Mouse (Mus musculus): ENCODE data around the gene Gm5741.
A peak's percentile ranks its signal among the peaks of the same experiment; 100 is the strongest.
"Not testable (repeated sequence)": the region's sequence is repeated elsewhere in the genome, so short reads cannot be mapped to it uniquely, and the experiment has no call there.

Gm5741 gene

DNA sequence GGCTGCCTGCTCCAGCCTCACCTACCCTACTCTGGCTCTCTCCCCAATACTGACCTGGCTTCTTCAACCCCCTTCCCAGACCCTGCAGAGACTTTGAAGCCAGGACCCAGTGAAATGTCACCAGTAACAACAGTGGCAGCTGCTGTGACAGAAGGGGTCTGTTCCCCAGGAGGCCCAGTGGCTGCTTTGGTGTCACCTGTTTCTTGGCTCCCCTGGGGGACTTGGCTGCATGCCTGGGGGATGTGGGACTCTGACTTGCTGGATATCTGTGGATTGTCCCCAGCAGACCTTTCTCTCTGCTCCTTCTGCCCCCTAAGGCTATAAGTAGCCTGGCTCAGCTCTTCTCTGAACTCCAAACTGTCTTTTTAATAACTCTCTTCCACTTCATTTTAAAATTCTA lies at the start of gene Gm5741:
TSS of gene Gm5741 (minus strand) at position 1 of the 400 bp plus-strand sequence.
- DNase-seq: peak in 1 of 2 experiments; percentile 52

GRCm38 (mm10) chr8:85116984-85117383 lies 49.2 kb upstream of the Gm5741 start:
- no peak for DNase-seq

DNA sequence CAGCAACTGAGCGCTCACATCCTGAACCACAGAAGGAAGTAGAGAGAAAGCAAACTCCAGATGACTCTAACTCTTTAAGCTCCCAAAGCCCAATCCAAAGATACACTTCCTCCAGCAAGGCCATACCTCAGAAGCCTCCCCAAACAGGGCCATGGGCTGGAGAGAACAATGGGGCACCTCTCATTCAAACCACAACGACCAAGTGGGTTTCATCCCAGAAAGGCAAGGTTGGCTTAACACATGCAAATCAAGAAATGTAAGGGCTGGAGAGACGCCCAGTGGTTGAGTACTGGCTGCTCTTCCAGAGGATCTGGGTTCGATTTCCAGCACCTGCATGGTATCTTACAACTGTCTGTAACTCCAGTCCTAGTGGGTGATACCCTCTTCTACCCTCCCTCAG lies 47.7 kb upstream of the Gm5741 start:
- DNase-seq: no peak

- no peak for DNase-seq
These were observed 45.5 kb upstream of the Gm5741 start for GRCm38 (mm10) chr8:85113241-85113640.

- DNase-seq: no peak
These were observed 32.4 kb upstream of the Gm5741 start for GRCm38 (mm10) chr8:85100076-85100665.

DNA sequence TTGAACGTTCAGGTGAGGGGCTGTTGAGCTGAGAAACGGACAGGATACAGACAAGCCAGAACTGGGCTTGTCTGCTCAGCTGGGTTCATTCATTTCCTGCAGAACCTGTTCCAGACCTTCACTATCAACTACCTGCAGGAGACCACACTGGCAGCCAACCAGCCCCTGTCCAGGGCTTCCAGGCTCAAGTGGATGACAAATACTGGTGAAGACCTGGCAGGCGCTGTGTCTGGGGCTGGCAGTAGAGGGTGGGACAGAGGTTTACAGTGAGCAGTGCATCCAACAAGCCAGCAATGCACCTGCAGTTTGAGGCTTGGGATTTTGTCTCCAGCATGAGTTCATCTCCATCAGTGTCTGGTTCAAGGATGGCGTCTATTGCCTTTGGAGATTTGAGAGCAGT lies 29.1 kb upstream of the Gm5741 start:
- no peak for DNase-seq

- DNase-seq: no peak
These were observed 28.4 kb upstream of the Gm5741 start for GRCm38 (mm10) chr8:85096196-85096595.

- no peak for DNase-seq
These were observed 27.8 kb upstream of the Gm5741 start for GRCm38 (mm10) chr8:85095566-85095965.

- no peak for DNase-seq
These were observed 27.3 kb upstream of the Gm5741 start for GRCm38 (mm10) chr8:85095051-85095450.

DNA sequence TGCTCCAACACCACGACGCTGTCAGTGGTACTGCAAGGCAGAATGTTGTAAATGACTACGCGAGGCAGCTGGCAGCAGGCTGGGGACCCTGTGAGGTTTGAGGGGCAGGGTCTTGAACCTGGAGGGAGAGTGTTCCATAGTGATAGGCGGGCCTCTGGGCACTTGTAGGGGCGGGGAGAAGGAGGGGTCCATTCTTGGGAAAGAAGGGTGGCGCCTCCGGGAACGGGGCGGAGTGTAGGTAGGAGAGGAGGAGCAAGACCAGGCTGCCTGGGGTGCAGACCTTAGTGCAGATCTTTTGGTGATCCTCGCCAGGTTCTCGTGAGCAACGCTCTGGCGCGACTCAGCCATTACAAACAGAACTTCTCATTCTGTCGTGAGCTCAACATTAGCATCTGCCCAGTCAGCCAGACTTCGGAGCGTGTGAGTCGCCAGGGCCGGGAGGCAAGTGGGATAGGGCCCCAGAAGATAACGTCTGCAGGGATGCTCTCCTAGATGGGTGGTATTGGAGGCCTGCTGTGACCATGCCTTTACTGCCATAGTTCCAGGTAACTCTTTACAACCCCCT lies 23.8 kb upstream of the Gm5741 start:
- DNase-seq: no peak

GRCm38 (mm10) chr8:85090856-85091255 lies 23.1 kb upstream of the Gm5741 start:
- no peak for DNase-seq

DNA sequence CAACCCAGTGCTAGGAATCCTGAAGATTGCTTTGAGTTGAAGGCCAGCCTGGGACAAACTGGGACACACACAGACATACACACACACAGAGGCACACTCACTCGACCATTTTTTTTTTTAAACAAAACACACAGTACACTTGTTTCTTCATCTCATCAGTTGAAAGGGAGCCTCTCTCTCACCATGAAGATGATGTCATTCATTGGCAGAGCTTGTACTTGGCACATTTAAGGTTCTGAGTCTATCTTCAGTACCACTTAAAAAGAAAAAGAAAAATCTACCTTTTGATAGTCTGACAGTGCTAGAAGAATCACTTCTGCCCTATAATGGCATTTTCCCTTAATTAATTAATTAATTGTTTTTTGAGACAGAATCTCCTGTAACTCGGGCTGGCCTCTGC lies 21.0 kb upstream of the Gm5741 start:
- DNase-seq: no peak

DNA sequence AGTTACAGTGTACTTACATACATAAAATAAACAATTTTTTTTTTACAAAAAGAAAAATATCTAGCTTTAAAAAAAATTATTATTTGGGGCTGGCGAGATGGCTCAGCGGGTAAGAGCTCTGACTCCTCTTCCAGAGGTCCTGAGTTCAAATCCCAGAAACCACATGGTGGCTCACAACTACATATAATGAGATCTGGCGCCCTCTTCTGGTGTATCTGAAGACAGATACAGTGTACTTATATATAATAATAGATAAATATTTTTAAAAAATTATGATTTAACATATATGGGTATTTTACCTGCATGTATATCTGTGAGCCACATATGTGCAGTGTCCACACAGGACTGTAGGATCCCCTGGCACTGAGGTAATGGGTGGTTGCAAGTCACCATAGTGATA lies 18.5 kb upstream of the Gm5741 start:
- DNase-seq: no peak

GRCm38 (mm10) chr8:85084633-85085032 lies 16.9 kb upstream of the Gm5741 start:
- DNase-seq: no peak

DNA sequence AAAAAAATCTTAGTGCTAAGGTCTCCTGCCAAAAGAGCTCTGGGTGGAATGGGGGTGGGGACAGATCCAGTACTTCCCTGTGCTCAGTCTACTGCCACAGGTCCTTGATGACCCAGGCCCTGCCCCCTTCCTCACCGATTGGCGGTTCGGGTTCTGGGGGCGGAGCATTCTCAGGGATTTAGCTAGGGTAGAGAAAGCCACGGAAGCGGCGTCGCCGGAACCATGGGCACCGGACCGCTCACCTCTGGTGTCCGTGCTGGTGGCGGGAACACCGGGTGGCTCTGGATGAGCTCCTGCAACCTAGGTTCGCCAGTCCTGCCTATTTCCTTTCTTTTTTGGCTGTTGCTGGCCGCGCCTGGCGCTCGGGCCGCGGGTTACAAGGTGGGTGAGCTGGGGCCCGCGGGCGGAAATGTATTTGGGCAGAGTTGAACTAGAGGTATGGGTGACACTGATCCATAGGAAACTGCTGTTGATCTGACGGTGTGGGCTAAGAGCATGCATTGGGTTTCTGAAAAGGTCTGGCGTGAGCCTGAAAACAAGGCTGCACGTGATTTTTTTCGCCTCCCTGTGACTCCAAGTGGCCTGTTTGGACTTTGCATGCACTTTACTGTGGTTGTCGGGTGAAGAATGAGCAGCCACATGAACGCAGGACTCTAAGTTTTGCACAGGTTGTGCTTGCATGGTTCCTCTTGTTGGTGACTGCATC lies 15.5 kb upstream of the Gm5741 start, which contains the start of gene Man2b1:
TSS of gene Man2b1 (plus strand) at position 163 of the 706 bp plus-strand sequence.
- peak; percentile 85 to 92 for DNase-seq

GRCm38 (mm10) chr8:85082169-85082568 lies 14.4 kb upstream of the Gm5741 start:
- DNase-seq: not testable (repeated sequence)

- no peak for DNase-seq
These were observed 13.4 kb upstream of the Gm5741 start, which contains the start of gene Wdr83 for GRCm38 (mm10) chr8:85081216-85081555. TSS of gene Wdr83 (minus strand) at chr8:85081306.

- DNase-seq: peak; percentile 65 to 69
These were observed 12.9 kb upstream of the Gm5741 start, which contains the start of gene Wdr83os for GRCm38 (mm10) chr8:85080532-85081215. TSS of gene Wdr83os (plus strand) at chr8:85080740.

DNA sequence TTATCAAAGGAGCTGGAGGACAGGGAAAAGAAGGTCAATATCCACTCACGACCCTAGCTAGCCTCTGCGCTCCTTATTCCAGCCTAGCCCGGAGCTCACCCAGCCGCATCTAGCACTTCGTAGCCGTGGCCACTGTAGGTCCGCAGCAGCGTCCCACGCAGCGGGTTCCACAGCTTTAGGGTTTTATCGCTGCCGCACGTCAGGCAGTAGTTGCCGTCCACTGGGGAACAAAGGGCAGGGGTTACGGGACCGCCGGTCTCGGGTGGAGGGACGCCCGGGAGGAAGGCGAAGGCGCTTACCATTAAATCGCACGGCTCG lies 12.4 kb upstream of the Gm5741 start:
- no peak for DNase-seq

DNA sequence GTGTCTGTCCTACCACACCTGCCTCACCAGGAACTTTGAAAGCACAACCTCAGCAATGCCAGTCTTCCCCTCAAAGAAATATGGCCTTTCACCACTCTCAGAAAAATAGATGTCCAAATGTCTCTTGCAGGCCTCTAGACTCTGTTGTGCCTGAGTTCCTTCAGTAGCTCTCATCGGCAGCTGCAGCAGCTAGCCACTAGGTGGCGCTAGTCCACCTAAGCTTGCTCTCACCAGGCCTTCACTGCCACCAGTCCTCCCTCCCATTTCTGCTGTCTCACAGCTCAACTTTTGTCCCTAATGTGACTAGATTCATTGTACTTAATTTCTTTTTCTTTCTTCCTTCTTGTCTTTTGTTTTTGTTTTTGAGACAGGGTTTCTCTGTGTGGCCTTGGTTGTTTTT lies 9.2 kb upstream of the Gm5741 start:
- DNase-seq: peak; percentile 77 to 86

- peak; percentile 63 to 78 for DNase-seq
These were observed 8.2 kb upstream of the Gm5741 start for GRCm38 (mm10) chr8:85076001-85076400.

GRCm38 (mm10) chr8:85074617-85075016 lies 6.8 kb upstream of the Gm5741 start:
- no peak for DNase-seq

DNA sequence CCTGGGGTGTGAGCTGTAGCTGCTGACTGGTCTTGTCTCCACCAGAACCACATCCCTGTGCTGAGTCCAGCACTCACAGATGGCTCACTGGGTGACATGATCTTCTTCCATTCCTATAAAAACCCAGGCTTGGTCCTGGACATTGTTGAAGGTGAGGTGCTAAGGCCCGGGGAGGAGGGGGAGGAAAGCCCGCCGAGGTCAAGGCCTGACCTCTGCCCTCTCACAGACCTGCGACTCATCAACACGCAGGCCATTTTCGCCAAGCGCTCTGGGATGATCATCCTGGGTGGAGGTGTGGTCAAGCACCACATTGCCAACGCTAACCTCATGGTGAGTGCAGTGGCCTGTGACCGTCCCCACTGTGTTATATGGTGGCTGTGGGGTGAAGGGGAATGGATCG lies 6.4 kb upstream of the Gm5741 start:
- DNase-seq: no peak
